Mouse (Mus musculus) CH12.LX (cell line): ENCODE measurements around the gene Snx3.

Experiments
- CTCF ChIP-seq, 2 experiments: IDR thresholded peaks in 1 of 2; conservative IDR thresholded peaks in 1 of 2; 2 replicates each; pipeline ENCODE4 v1.5.1; 2011 to 2012; ENCODE audit warnings: low read depth in 2 of 2, low read length in 2 of 2, improper control_type of control experiment in 1 of 2, inconsistent platforms in 1 of 2, mild to moderate bottlenecking in 1 of 2, moderate library complexity in 1 of 2
- KAT2A ChIP-seq: IDR thresholded peaks from 2 replicates; pipeline ENCODE4 v1.6.1; 2012; ENCODE audit warnings: low read length, improper control_type of control experiment, inconsistent platforms; ENCODE audit not compliant: insufficient replicate concordance
- MAZ ChIP-seq: IDR thresholded peaks from 2 replicates; pipeline ENCODE4 v1.6.1; 2012; ENCODE audit warnings: low read depth, mild to moderate bottlenecking, inconsistent platforms, low read length, improper control_type of control experiment, moderate library complexity
- NELFE ChIP-seq: IDR thresholded peaks from 2 replicates; pipeline ENCODE4 v1.6.1; 2011; ENCODE audit warnings: low read depth, low read length, improper control_type of control experiment
- RCOR1 ChIP-seq: conservative IDR thresholded peaks from 2 replicates; pipeline ENCODE4 v1.6.1; 2012; ENCODE audit warnings: low read depth, mild to moderate bottlenecking, inconsistent platforms, low read length, improper control_type of control experiment
- ZC3H11A ChIP-seq: IDR thresholded peaks from 2 replicates; pipeline ENCODE4 v1.6.1; 2012; ENCODE audit warnings: low read depth, mild to moderate bottlenecking, inconsistent platforms, low read length, improper control_type of control experiment

GRCm38 (mm10) chr10:42504096-42504710 lies 2.4 kb downstream of the Snx3 start:
- TF ChIP-seq KAT2A = no peak
- TF ChIP-seq CTCF (conservative IDR thresholded peaks at IDR 0.05 in 1 of 2, IDR thresholded peaks at IDR 0.05 in 1 of 2; ENCODE audit: low read depth in 2 of 2, low read length in 2 of 2) = peak in 1 of 2 experiments; percentile 15; a peak in 1 of 4 replicates
- no peak for TF ChIP-seq MAZ
- no peak for TF ChIP-seq ZC3H11A
- no peak for TF ChIP-seq RCOR1
- no peak for TF ChIP-seq NELFE
